Mouse (Mus musculus): ENCODE measurements around the gene Chid1. TPM values are rescaled to one million over a fixed set of nuclear protein-coding genes. Genes with fewer than 3 reads are reported as not detected.

Chid1 gene
- polyA plus RNA-seq, 1 experiment from 2014 or later: 36.6 TPM

- no peak overlapping the region for H3K9ac ChIP-seq
- ATAC-seq (ENCODE audit: low FRiP score): no peak
- no peak overlapping the region for H3K27ac ChIP-seq
- peaks cover 5% of the 10 kb centered on the region for H3K36me3 ChIP-seq
- no peak overlapping the region for H3K4me2 ChIP-seq
- H3K9me3 ChIP-seq: no peaks in the 10 kb centered on the region
- H3K4me1 ChIP-seq (replicated peaks): peaks cover 28% of the 10 kb centered on the region
- no peak overlapping the region for H3K4me3 ChIP-seq
- H3K27me3 ChIP-seq: no peaks in the 10 kb centered on the region
- 99% methylated on average over 3 of the region's 3 CpGs for WGBS
These were observed 30.3 kb upstream of the Chid1 start for GRCm38 (mm10) chr7:141569916-141570315.

- peak overlapping the region; percentile 19; the same call in 1 of the 2 replicates for H3K9ac ChIP-seq
- 89% methylated on average over 9 of the region's 9 CpGs for WGBS
- no peak for ATAC-seq (ENCODE audit: low FRiP score)
- no peak overlapping the region for H3K4me2 ChIP-seq
- peaks cover 5% of the 10 kb centered on the region for H3K36me3 ChIP-seq
- H3K4me3 ChIP-seq: no peak overlapping the region
- H3K9me3 ChIP-seq: no peaks in the 10 kb centered on the region
- peaks cover 34% of the 10 kb centered on the region for H3K4me1 ChIP-seq (replicated peaks)
- H3K27ac ChIP-seq: no peak overlapping the region
- no peaks in the 10 kb centered on the region for H3K27me3 ChIP-seq
These were observed 29.7 kb upstream of the Chid1 start for GRCm38 (mm10) chr7:141569283-141569803.

- H3K36me3 ChIP-seq: peaks cover 5% of the 10 kb centered on the region
- 0 out of 2 replicates have a peak overlapping the region, but pooled peaks have one; percentile 35 for H3K27ac ChIP-seq
- no peak overlapping the region for H3K9ac ChIP-seq
These were observed 26.9 kb upstream of the Chid1 start for GRCm38 (mm10) chr7:141566587-141566986.

GRCm38 (mm10) chr7:141564561-141564960, 24.9 kb upstream of the Chid1 start:
- H3K4me1 ChIP-seq (replicated peaks): peaks cover 54% of the 10 kb centered on the region
- no peak for ATAC-seq (ENCODE audit: low FRiP score)
- peaks cover 5% of the 10 kb centered on the region for H3K36me3 ChIP-seq
- H3K4me2 ChIP-seq: peak overlapping the region; percentile 86; the same call in 1 of the 2 replicates
- WGBS: 77% methylated on average over 7 of the region's 7 CpGs
- no peak overlapping the region for H3K4me3 ChIP-seq
- H3K27ac ChIP-seq: no peak overlapping the region
- 0 out of 2 replicates have a peak, but pooled peaks cover 3% of the 10 kb centered on the region for H3K27me3 ChIP-seq
- peak overlapping the region; percentile 15; the same call in 1 of the 2 replicates for H3K9ac ChIP-seq
- no peaks in the 10 kb centered on the region for H3K9me3 ChIP-seq

More at GRCm38 (mm10) chr7:141566587-141566986, 26.9 kb upstream of the Chid1 start:
- no peaks in the 10 kb centered on the region for H3K9me3 ChIP-seq
- no peak overlapping the region for H3K4me3 ChIP-seq
- H3K4me2 ChIP-seq: no peak overlapping the region
- no peak for ATAC-seq (ENCODE audit: low FRiP score)
- H3K4me1 ChIP-seq (replicated peaks): peaks cover 49% of the 10 kb centered on the region
- no peaks in the 10 kb centered on the region for H3K27me3 ChIP-seq
- WGBS: 82% methylated on average over 7 of the region's 7 CpGs

- no peaks in the 10 kb centered on the region for H3K9me3 ChIP-seq
- 1% methylated on average over 21 of the region's 21 CpGs for WGBS
- peak overlapping the region; percentile 94 for H3K27ac ChIP-seq
- 0 out of 2 replicates have a peak, but pooled peaks cover 3% of the 10 kb centered on the region for H3K27me3 ChIP-seq
- H3K4me2 ChIP-seq: peak overlapping the region; percentile 86
- peak overlapping the region; percentile 97 for H3K4me3 ChIP-seq
- H3K4me1 ChIP-seq (replicated peaks): peaks cover 41% of the 10 kb centered on the region
- H3K36me3 ChIP-seq: peaks cover 5% of the 10 kb centered on the region
- peak; percentile 33 for ATAC-seq (ENCODE audit: low FRiP score)
- peak overlapping the region; percentile 97 for H3K9ac ChIP-seq
These were observed 23.3 kb upstream of the Chid1 start for GRCm38 (mm10) chr7:141562852-141563427.

- Histone ChIP-seq H3K9ac (peak overlapping the region; percentile 97), H3K27me3 (0 out of 2 replicates have a peak, but pooled peaks cover 3% of the 10 kb centered on the region), H3K36me3 (peaks cover 5% of the 10 kb centered on the region), H3K9me3 (no peaks in the 10 kb centered on the region), H3K4me2 (peak overlapping the region; percentile 86), H3K4me3 (peak overlapping the region; percentile 97), H3K27ac (peak overlapping the region; percentile 94), H3K4me1 (replicated peaks) (peaks cover 38% of the 10 kb centered on the region)
- ATAC-seq (ENCODE audit: low FRiP score): peak; percentile 73
- WGBS: under 1% methylated on average over 33 of the region's 33 CpGs
These were observed 22.8 kb upstream of the Chid1 start for GRCm38 (mm10) chr7:141562421-141562851.

- Histone ChIP-seq H3K9ac (peak within 1 kb of the TSS; percentile 97), H3K4me1 (replicated peaks) (peaks cover 32% of the 10 kb centered on the region), H3K36me3 (peaks cover 5% of the 10 kb centered on the region), H3K9me3 (no peaks in the 10 kb centered on the region), H3K27me3 (0 out of 2 replicates have a peak, but pooled peaks cover 3% of the 10 kb centered on the region), H3K4me3 (peak within 1 kb of the TSS; percentile 97), H3K27ac (peak within 1 kb of the TSS; percentile 94), H3K4me2 (peak within 1 kb of the TSS; percentile 86)
- peak; percentile 96 for ATAC-seq (ENCODE audit: low FRiP score)
- under 1% methylated on average over 55 of the region's 72 CpGs for WGBS
These were observed 22.2 kb upstream of the Chid1 start, which contains the start of gene Ap2a2 for GRCm38 (mm10) chr7:141561682-141562391. TSS of gene Ap2a2 (plus strand) at chr7:141562173.

GRCm38 (mm10) chr7:141560471-141560870, 20.8 kb upstream of the Chid1 start:
- H3K4me2 ChIP-seq: no peak overlapping the region
- H3K27me3 ChIP-seq: 0 out of 2 replicates have a peak, but pooled peaks cover 3% of the 10 kb centered on the region
- peaks cover 3% of the 10 kb centered on the region for H3K36me3 ChIP-seq
- H3K9me3 ChIP-seq: no peaks in the 10 kb centered on the region
- peaks cover 28% of the 10 kb centered on the region for H3K4me1 ChIP-seq (replicated peaks)
- no peak for ATAC-seq (ENCODE audit: low FRiP score)
- H3K4me3 ChIP-seq: no peak overlapping the region
- no peak overlapping the region for H3K27ac ChIP-seq
- 85% methylated on average over 4 of the region's 4 CpGs for WGBS
- no peak overlapping the region for H3K9ac ChIP-seq

- H3K4me1 ChIP-seq (replicated peaks): peaks cover 25% of the 10 kb centered on the region
- no peak overlapping the region for H3K4me3 ChIP-seq
- no peak for ATAC-seq (ENCODE audit: low FRiP score)
- 0 out of 2 replicates have a peak, but pooled peaks cover 3% of the 10 kb centered on the region for H3K27me3 ChIP-seq
- no peak overlapping the region for H3K27ac ChIP-seq
- H3K9ac ChIP-seq: no peak overlapping the region
- H3K36me3 ChIP-seq: no peaks in the 10 kb centered on the region
- WGBS: 80% methylated on average over 2 of the region's 2 CpGs
- H3K4me2 ChIP-seq: no peak overlapping the region
- H3K9me3 ChIP-seq: no peaks in the 10 kb centered on the region
These were observed 20.2 kb upstream of the Chid1 start for GRCm38 (mm10) chr7:141559726-141560325.

- Histone ChIP-seq H3K4me3 (no peak overlapping the region), H3K4me2 (no peak overlapping the region), H3K36me3 (no peaks in the 10 kb centered on the region), H3K9me3 (no peaks in the 10 kb centered on the region), H3K27me3 (0 out of 2 replicates have a peak, but pooled peaks cover 3% of the 10 kb centered on the region), H3K27ac (no peak overlapping the region), H3K9ac (no peak overlapping the region), H3K4me1 (replicated peaks) (peaks cover 17% of the 10 kb centered on the region)
- no peak for ATAC-seq (ENCODE audit: low FRiP score)
These were observed 19.3 kb upstream of the Chid1 start for GRCm38 (mm10) chr7:141558946-141559345.

GRCm38 (mm10) chr7:141558329-141558776, 18.7 kb upstream of the Chid1 start:
- Histone ChIP-seq H3K9me3 (no peaks in the 10 kb centered on the region), H3K4me3 (no peak overlapping the region), H3K4me2 (no peak overlapping the region), H3K27ac (no peak overlapping the region), H3K27me3 (0 out of 2 replicates have a peak, but pooled peaks cover 3% of the 10 kb centered on the region), H3K36me3 (no peaks in the 10 kb centered on the region), H3K4me1 (replicated peaks) (peaks cover 11% of the 10 kb centered on the region), H3K9ac (no peak overlapping the region)
- no peak for ATAC-seq (ENCODE audit: low FRiP score)
- 80% methylated on average over 4 of the region's 4 CpGs for WGBS

- Histone ChIP-seq H3K27ac (no peak overlapping the region), H3K4me2 (no peak overlapping the region), H3K27me3 (no peaks in the 10 kb centered on the region), H3K36me3 (no peaks in the 10 kb centered on the region), H3K9me3 (no peaks in the 10 kb centered on the region), H3K4me3 (no peak overlapping the region), H3K9ac (no peak overlapping the region), H3K4me1 (replicated peaks) (no peaks in the 10 kb centered on the region)
- 82% methylated on average over 2 of the region's 2 CpGs for WGBS
- ATAC-seq (ENCODE audit: low FRiP score): no peak
These were observed 10.8 kb upstream of the Chid1 start for GRCm38 (mm10) chr7:141550464-141550863.
